8 mouse cellular contexts compared by ENCODE assay signal in the genomic region with DNA sequence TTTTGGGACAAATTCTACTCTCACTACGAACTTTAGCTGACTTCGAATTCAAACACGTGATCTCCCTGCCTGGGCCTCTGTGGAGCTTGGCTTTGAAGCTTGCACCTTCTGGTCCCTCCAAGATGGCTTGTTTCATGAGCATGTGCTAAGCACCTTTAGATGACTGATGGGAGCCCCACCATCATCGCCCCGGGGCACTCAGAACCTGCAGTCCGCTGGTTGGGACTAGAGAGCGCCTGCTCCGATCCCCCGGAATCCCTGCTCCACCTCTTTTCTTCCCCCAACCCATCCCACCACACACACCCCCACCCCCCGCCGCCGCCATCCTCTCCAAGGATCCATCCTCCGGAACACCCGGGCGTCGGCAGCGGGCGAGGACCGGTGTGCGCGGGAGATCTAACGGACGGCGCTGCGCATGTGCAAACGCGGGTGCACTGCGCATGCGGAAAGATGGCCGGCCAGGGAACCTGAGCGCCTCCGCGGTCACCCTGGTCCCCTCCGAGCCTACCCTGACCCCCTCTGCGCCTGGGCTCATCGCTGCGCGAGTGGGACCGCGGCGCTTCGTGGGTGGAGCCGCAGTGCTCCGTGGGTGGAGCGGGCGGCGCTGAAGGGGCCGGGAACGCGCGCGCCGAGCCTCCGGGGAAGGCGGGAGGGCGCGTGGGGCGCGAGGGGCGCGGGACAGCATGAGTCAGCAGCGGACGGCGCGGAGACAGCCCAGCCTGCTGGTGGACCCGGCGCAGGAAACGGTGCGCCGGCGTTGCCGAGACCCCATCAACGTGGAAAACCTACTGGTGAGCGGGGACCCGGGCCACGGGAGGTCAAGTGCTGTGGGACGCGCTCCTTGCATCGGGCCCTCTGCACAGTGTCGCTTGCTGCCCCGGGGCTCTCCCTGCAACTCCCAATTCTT. TPM values are rescaled to one million over a fixed set of nuclear protein-coding genes. Genes with fewer than 3 reads are reported as not detected.
DNase-seq lines count a peak whose midpoint lies in the region; ATAC-seq lines count a peak whose summit lies in the region.

Gene E2f6 (plus strand): TSS at position 439 of the 907 bp plus-strand sequence.

- no peaks in the 10 kb centered on the region for H3K36me3 ChIP-seq in intestine, embryonic 15.5 days

- no peaks in the 10 kb centered on the region for H3K9me3 ChIP-seq in intestine, embryonic 15.5 days

- H3K4me3 ChIP-seq in intestine, embryonic 15.5 days (replicated peaks) = peak within 1 kb of the TSS; percentile 80

- H3K9ac ChIP-seq in intestine, embryonic 15.5 days = peak within 1 kb of the TSS; percentile 86

- H3K4me2 ChIP-seq in intestine, embryonic 15.5 days (replicated peaks) = peak within 1 kb of the TSS; percentile 89

- H3K4me1 ChIP-seq in intestine, embryonic 15.5 days (replicated peaks) = 0 out of 2 replicates have a peak, but pooled peaks cover 6% of the 10 kb centered on the region

- intact Hi-C loops in gastrocnemius, postnatal 36 days (cut with DNase I) = no loop called here
- intact Hi-C loops in left cerebral cortex, postnatal 25 days (cut with DNase I) = loop anchor here (5.0 kb wide), 1 partner anchor 447 kb away; no protein-coding TSS in a partner anchor

- WGBS in intestine, embryonic 15.5 days = 5% methylated on average over 77 of the region's 81 CpGs

- H3K27me3 ChIP-seq in intestine, embryonic 15.5 days (replicated peaks) = peaks cover 7% of the 10 kb centered on the region

- peak; percentile 90 for ATAC-seq in intestine, embryonic 15.5 days

- peak within 1 kb of the TSS; percentile 66 for H3K27ac ChIP-seq in intestine, embryonic 15.5 days

- DNase-seq in adrenal gland, adult 2 months = peak; percentile 92
- DNase-seq in embryo, embryonic 11 days = peak; percentile 92
- DNase-seq in gastrocnemius, postnatal 36 days = peak; percentile 64 to 82
- peak; percentile 76 to 83 for DNase-seq in left cerebral cortex, postnatal 25 days (ENCODE audit: low spot score in 2 of 2)
- peak; percentile 89 for DNase-seq in mesoderm, embryonic 11.5 days (ENCODE audit: low read depth, low spot score)
- DNase-seq in right cerebral cortex, postnatal 25 days = peak; percentile 88
- peak; percentile 77 to 79 for DNase-seq in urinary bladder, postnatal 4 days (ENCODE audit: low spot score in 2 of 2)

RNA-seq across cellular contexts. Expression of gene E2f6, which starts in this region (rescaled TPM):
- total RNA-seq in adrenal gland, adult 2 months (2021) = 10 to 100 TPM; 35.9 to 46.1 TPM
- polyA plus RNA-seq in adrenal gland, adult 2 months (2012; rRNA removed) = 16.4 and 18.6 TPM in 2 replicates
- 100 to 1,000 TPM; 116 to 120 TPM for total RNA-seq in gastrocnemius, postnatal 36 days (2021)
- polyA plus RNA-seq in intestine, embryonic 15.5 days (2015; fragmentation: Nextera tagmentation; extraction: Ambion mirVana) = 37.6 and 39.6 TPM in 2 replicates
- 10 to 100 TPM; 29.8 to 37.2 TPM for total RNA-seq in left cerebral cortex, postnatal 25 days (2021)

Comparison
In these comparisons a context has a peak if more than half of its experiments do, and no peak if none do; other contexts are left out.
1. Peak in every context shown above with its lines: DNase-seq, ATAC-seq, H3K4me3 ChIP-seq and H3K27ac ChIP-seq.